Mouse (Mus musculus) retina, postnatal 1 day (tissue): ENCODE data around the gene Pi4k2a.

Experiments used
- DNase-seq: peaks from one replicate; pipeline ENCODE4 v3.0.0-alpha.2; 2012

The Pi4k2a gene

DNA sequence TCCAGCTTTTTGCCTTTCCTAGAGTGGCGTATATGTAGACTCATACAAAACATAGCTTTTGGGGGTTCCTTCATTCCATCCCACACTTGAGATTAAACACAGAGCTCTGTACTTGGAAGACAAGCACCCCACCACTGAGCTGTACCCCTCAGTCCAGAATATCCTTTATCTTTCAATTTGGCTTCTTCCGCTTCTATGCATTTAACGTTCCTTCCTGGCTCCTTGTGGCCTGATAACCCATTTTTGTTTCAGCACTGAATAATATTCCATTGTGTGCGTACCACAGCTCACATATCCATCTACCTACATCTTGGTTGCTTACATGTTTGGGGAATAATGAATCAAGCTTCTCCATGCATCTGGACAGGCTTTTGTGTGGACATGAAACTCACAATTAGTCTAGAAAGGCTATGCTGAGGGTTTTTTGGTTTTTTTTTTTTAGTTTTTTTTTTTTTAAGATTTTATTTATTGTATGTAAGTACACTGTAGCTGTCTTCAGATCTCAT, 47.0 kb downstream of the Pi4k2a start:
- DNase-seq, result no peak

DNA sequence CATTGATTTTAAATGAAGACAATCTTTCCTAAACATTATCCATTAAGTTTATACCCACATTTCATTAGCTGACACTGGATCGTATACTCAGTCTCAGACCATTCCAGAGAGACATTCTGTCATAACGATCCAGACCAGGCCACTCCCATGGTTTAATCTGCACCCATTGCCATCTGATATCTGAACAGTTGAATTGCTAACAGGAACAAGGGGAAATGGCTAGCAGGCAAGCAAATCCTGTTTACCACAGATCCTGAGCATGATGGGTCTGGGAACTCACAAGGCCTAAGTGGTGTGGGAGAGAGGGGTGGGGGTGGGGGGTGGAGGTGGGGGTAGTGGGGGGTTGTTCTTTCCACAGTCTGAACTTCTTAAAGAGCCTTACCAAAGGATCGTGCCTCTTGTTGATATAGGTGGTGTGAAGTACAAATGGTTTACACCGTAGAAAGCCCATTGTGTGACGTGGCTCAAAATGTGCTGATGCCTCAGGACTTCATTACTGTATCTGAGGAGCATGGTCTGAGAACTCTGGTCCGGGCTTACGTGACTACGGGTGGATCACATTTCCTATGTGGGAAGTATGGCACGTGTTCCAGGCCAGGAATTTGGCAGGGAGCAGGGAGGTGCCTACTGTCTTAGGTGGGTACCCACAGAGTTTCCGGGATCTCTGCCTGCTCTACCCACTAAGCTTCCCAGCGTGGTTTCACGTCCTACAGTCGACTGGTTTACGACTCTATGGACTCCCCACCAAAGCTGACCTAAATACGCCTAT, 48.4 kb downstream of the Pi4k2a start:
- no peak for DNase-seq

DNA sequence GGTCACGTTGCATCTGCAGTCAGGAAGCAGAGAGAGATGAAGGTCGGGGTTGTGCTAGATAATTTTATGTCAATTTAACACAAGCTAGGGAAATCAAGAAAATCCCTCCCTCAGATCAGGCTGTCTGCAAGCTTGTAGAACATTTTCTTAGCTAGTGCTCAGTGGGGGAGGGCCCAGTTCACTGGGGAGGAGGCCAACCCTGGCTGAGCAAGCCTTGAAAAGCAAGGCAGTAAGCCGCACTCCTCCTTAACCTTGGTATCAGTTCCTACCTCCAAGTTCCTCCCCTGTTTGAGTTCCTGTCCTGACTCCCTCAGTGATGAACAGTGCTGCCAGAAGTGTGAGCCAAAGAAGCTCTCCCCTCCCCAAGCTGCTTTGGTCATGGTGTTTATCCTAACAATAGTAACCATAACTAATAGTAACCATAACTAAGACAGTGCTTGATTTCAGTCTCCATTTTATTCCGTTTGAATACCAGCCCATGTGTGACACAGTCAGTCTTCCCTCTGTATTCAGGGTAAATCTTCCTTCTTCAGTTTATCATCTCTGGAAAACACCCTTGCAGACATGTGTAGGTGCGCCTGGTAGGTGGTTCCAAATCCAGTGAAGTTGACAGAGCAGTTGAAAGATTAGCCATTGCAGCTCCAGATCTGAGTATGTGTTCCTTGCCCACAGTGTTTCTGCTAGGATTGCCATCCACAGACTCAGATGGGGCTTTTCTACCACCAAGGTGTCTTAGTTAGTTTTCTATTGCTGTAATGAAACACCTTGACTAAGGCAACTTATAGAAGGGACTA, 49.7 kb downstream of the Pi4k2a start:
- DNase-seq, result no peak

DNA sequence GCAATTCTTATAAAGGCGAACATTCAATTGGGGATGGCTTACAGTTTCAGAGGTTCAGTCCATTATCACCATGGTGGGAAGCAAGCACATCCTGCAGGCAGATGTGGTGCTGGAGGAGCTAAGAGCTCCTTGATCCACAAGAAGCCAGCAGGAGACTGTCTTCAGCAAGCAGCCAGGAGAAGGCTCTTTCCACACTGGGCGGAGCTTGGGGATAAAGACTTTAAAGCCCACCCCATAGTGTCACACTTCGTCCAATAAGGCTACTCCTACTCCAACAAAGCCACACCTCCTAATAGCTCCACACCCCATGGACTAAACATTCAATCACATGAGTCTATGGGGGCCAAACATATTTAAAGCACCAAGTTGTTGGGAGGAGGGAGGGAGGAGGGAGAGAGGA, 51.7 kb downstream of the Pi4k2a start:
- DNase-seq, result no peak

DNA sequence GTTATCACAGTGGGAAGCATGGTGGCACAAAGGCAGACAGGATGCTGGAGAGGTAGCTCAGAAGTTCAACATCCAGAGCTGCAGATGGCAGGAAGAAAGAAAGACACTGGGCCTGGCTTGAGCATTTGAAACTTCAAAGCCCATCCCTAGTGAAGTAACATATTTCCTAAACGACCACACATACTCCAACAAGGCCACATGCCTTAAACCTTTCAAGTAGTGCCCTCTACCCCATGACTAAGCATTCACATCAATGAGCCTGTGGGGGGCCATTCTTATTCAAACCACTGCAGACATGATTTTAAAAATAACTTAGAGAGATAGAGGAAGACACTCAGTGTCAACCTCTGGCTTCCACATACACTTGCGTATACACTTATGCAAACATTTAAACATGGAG, 52.5 kb downstream of the Pi4k2a start:
- DNase-seq, result no peak

DNA sequence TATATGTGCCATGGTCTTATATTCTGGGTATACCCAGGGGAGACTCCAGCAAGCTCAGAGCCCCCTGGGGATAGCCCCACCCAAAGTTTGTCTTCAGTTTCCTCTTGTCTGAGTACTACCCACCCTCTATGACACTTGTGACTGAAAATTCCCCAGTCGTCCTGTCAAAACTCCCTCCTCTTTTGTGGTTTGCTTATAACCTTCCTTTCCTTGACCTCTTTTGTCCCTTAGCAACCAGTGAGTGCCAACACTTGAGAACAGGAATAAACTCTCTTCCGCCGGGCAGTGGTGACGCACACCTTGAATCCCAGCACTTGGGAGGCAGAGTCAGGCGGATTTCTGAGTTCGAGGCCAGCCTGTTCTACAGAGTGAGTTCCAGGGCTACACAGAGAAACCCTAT, 53.8 kb downstream of the Pi4k2a start:
- no peak for DNase-seq

DNA sequence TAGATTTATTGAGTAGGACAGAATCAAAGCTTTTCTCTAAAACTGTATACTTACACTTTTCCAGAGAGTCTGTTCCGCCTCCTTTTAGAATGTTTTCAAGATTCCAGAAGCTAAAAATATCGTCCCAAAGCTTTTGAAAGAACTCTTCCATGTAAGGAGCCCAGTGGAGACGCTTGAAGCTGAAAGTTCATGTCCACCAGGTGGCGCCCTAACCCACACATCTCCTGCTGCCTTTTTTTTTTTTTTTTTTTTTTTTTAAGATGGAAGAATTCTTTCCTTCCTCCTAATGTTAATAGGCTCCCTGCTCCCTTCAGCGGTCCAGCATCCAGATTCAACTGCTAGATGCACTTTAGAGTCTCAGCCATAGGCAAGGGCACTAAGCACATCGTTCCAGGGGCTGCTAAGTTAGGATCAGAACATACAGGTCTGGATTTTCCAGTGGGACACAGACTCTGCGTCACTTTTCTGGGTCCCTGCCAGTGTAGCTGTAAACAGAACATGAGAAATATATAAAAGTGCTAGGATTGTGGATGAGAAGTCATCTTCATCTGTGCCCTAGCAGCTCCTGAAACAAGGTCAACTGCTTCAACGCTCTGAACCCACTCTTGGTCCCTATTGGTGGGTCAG, 54.4 kb downstream of the Pi4k2a start:
- DNase-seq, result peak; percentile 84

DNA sequence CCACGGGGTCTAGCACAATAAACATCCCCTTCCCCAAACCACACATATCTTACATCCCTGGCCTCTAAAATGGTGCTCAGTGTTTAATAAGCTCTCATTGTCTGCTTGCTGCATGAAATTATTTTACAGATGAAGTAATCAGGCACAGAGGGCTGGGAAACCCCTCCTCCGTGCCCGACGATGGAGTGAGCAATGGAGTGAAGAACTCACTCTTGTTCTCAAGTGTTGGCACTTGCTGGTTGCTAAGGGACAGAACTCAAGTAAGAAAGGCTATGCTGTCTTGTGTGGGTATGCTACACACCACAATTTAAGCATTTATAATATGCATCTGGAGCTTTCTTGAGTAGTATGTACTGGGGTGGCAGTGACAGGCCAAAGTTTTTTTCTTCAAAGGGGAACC, 54.9 kb downstream of the Pi4k2a start:
- no peak for DNase-seq

DNA sequence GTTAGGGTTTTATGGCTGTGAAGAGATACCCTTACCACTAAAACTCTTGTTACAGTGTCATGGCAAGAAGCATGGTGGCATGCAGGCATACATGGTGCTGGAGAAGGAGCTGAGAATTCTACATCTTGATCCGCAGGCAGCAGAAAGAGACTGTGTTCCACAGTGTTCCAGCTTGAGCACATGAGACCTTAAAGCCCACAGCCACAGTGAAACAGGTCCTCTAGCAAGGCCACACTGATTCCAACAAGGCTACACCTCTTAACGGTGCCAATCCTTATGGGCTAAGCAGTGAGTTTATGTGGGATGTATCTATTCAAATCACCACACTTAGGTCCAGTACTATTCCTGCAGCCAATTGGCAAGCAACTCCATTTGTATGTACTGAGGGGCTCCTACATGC, 55.5 kb downstream of the Pi4k2a start:
- DNase-seq, result no peak

DNA sequence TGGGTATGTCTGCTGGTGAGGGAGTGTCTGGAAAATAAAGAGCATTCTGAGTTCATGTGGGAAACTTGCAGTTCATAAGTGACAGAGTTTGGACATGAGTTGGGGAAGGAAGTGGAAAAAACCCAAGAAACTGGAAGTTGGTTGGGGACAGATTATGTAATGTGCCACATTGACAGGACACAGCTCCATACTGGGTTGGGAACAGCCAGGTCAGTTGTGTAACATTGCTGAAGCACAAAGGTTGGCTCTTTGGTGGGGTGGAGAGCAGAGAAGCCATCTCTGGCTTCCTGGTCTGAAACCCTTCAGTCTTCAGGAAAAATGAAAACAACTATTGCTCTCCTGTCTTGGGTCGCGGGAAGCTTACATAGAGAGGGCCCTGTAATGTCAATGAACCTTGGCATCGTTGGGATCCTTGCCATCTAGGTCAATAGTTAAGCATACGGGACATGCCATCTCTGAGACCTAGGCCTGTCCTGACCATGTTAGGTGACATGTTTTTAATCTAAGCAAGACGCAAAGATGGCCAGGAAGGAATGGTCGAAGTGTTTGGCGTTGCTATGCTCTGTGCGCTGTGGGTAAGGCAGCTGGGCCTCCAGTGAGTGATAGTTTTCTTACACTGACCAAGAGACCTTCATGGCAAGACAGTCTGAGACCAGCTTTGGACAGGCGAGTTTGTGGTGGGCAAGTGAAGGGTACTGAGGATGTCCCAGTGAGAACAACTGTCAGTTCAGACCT, 56.2 kb downstream of the Pi4k2a start:
- no peak for DNase-seq

DNA sequence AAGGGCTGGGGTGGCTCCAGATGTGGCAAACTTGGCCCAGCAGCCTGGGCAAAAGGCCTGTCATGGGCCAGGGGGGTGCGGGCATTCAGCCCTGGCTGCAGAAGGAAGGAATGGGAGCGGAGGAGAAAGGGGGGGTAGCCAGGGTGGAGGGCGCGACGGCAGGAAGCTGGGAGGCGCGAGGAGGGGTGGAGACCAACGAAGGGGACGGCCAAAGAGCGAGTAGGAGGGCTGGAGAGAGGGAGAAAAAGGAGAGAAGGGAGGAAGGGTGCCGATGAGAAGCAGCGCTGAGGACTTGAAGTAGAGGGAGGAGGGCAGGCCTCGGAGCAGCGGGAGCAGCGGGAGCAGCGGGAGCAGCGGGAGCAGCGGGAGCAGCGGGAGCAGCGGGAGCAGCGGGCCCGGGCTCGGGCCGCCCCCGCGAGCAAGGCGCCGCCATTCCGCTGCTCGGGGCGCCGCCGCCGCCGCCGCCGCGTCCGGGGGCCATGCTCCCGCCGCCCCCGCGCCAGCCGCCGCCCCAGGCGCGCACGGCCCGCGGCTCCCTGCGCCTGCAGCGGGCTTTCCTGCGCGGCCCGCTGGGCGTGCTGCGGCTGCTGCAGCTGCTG, 57.0 kb downstream of the Pi4k2a start, which contains the start of gene Marveld1:
TSS of gene Marveld1 (plus strand) at position 231 of the 599 bp plus-strand sequence.
- peak; percentile 65 for DNase-seq

DNA sequence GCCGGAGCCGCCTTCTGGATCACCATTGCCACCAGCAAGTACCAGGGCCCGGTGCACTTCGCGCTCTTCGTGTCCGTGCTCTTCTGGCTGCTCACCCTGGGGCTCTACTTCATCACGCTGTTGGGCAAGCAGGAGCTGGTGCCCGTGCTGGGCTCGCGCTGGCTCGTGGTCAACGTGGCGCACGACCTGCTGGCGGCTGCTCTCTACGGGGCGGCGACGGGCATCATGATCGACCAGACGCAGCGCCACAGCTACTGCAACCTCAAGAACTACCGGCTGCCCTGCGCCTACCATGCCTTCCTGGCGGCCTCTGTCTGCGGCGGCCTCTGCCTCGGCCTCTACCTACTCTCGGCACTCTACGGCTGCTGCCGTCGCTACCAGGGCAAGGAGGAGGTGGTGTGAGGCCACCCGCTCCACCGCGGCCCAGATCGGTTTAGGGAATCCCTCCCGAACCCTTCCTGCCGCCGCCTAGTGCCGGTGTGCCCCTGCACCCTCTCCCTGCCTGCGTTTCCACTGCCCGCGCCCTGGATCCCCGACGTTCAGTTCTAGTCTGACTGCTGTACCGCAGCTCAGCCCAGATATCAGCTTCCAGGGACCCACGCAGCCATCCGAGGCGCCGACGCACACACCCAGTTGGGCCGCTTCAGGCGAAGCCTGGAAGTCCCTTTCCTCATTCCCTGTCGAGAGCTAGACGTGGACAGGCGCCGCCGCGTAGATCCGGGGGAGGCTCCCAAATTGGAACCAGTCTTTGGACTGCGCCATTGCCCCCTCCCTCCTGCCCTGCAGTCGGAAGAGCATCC, 57.7 kb downstream of the Pi4k2a start:
- peak; percentile 44 for DNase-seq

DNA sequence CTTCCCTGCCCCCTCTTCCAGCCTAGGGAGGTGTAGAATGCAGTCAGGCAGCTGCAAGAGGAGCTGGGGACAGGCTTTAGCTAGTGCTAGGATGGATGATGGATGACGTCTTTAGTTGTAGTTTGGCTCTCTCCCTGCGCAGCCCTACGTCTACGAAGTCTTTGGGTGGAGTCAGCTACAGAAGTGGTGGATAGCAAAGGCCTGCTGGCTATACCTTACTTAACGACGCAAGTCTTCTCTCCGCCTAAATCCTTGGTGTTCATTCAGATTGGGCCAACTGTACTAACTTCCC, 58.2 kb downstream of the Pi4k2a start:
- no peak for DNase-seq

DNA sequence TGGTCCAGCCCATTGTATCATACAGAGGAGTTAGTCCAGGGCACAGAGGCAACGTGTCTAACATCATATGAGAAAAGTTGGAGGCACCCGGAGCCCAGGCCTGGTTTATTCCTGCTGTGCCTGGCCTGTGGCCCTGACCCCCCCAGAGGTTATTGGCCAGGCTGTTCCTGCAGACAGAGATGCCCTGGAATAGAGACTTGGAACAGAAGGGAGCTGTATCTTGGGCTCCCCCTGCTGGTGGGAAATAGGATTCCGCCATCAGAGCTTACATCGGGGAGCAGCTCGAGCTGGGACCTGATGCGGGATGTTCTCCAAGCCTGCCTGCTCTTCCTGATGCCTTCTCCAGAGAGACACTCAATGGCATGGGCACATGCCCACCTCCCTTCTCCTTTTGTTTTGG, 61.7 kb downstream of the Pi4k2a start:
- peak; percentile 91 for DNase-seq

DNA sequence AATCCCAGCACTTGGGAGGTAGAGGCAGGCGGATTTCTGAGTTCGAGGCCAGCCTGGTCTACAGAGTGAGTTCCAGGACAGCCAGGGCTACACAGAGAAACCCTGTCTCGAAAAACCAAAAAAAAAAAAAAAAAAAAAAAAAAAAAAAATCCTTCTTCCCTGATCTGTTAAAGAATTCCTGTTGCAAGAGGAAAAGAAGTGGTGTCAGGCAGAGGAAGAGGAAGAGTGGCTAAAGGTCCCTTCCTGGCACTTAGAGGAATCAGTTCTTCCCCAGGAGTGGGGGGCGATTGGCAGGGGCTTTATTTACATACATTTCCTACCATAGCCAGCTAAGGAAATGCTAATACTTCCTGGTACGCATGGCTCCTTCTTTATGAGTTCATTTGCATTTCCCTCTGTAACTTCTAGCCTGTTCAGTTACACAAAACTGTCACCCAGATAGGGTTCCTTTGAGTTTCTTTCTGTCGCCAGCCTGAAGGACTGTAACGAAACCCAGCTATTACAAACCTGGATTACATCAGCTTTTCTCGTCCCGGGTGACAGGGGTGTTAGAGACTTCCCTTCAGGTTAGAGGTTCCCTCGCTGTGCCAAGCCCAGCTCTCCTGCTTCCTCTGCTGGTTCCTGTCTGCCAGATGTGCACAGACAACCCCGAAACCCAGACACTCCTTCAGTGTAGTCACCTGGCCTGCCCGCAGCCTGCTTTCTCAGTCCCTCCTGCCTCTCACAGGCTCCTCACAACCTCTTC, 67.4 kb downstream of the Pi4k2a start:
- DNase-seq, result no peak

DNA sequence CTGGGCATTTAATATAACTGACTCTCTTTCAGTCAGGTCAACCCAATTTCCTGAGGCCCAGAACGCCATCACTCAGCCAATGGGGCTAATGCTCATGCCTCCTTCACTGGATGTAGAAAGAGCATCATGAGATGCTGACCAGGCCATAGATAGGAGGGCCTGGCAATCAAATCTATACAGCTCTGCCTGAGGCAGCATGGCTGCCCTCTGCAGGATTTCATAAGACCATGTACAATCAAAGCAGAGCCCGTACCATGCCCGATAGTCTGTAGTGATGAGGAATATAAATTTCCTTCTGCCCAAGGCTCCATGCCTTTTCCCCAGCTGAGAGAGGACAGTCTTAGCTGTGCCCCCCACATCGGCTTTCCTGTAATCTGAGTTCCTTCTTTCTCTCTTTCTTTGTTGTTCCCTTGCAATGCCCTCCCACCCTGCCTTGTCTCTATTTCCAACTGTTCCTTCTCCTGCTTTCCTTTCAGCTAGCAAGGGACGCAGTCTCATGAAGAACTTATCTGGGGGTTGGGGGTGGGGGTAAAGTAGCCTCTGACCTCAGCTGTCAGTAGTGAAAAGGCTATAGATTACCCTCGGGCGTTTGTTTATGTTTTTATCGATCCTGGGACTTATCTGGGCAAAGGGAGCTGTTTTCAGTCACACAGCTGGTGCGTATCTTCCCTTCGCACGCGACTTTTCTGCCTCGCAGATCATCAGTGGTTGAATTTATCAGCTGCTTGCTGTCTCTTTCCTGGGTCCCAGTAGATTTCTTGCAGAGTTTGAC, 68.2 kb downstream of the Pi4k2a start:
- DNase-seq, result no peak

DNA sequence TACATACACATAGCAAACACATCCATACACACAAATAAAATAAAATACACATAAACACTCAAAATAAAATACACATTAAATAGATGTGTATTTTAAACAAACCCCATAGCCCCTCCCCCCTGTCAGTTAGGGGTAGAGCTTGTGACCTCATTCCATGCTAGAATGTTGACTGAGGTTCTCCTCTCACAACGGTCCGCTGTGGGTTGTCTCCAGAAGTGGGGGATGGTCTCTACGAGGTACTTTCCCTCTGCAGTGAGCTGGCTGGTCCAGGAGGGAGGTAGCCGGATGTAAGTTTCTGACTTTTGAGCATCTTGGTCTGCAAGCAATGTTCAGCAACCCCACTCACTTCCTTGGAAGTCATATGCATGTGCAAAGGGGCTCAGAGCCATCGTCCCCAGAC, 73.5 kb downstream of the Pi4k2a start, which contains the start of gene Zfyve27:
TSS of gene Zfyve27 (plus strand) at position 188 of the 400 bp plus-strand sequence.
- no peak for DNase-seq

DNA sequence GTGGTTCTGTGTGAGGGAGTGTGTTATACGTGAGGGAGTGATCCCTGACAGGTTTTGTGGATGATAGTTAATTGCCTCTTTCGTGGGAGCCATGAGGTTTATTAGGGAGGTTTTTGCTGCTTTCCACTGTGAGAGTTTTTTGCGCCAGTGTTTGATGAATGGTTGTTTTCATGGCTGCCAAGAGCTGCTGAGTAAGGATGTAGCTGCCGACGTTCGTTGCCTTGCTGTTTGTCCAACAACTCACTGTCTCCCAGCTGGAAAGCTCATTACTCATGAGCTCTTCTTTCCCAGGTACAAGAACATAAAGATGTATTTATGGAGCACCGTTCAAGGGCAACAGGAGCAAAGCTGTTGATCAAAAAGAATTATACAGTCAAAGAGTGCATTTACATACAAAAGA, 73.9 kb downstream of the Pi4k2a start:
- no peak for DNase-seq

DNA sequence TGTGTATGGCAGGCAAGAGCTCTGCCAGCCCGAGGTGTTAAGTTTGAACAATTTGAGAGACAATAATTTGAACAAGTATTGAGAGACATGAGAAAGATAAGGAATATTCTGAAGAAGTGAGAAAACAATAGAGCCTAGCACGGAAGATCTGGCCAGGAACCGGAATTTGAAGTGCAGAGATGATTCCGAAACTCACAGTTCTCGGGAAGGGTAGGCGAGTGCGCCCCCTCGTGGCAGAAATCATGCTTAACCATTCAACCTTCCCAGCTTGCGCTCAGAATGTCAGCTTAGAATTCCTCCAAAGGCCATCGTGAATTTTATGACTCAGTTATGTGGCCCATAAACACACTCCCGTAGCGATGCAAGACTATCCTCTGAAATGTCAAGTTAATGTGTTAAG, 75.9 kb downstream of the Pi4k2a start:
- peak; percentile 84 for DNase-seq

DNA sequence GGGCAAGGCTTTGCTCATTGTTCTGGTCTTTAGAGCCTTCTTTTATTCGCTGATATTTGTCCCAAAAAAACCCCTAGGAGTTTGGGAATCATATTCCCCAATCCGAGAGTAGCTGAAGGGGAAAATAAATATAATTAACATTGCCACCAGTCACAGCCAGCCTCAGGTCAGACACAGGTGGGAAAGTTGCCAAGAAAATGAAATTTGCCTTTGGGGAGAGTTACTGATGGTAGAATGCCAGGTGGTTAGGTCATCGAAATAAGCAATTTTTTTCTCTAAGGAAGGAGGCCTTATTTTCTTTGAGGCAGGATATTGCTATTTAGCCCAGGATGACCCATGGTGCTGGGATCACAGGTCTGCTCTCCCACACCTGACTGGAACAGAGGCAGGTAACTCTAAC, 76.5 kb downstream of the Pi4k2a start:
- DNase-seq, result no peak
